Mouse (Mus musculus): ENCODE measurements around the gene Hsd3b1. TPM values are rescaled to one million over a fixed set of nuclear protein-coding genes. Genes with fewer than 3 reads are reported as not detected.
"Not testable (repeated sequence)": the region's sequence is repeated elsewhere in the genome, so short reads cannot be mapped to it uniquely, and the experiment has no call there.

Hsd3b1 gene
- polyA plus RNA-seq, 1 experiment from 2014 or later: 0.76 TPM

- H3K27ac ChIP-seq (ENCODE audit: low read depth, low read length): no peak overlapping the region
- H3K36me3 ChIP-seq (ENCODE audit: control insufficient read depth, insufficient read depth, low read length): no peaks in the 10 kb centered on the region
- no peak overlapping the region for H3K9ac ChIP-seq (ENCODE audit: low read depth, low read length)
- H3K4me3 ChIP-seq (ENCODE audit: low read depth, low read length): no peak overlapping the region
- no peaks in the 10 kb centered on the region for H3K27me3 ChIP-seq (ENCODE audit: control insufficient read depth, insufficient read depth, low read length)
- no peaks in the 10 kb centered on the region for H3K4me1 ChIP-seq (replicated peaks; ENCODE audit: control insufficient read depth, insufficient read depth, low read length)
- H3K9me3 ChIP-seq (ENCODE audit: control insufficient read depth, low read length): no peaks in the 10 kb centered on the region
- WGBS: 93% methylated on average over 1 of the region's 1 CpGs
- no peak overlapping the region for H3K4me2 ChIP-seq (replicated peaks; ENCODE audit: low read depth, low read length)
- no peak for ATAC-seq (ENCODE audit: low FRiP score)
- DNase-seq (ENCODE audit: low spot score): no peak
Measured at GRCm38 (mm10) chr3:98848898-98849297, 10.7 kb downstream of the Hsd3b1 start.

GRCm38 (mm10) chr3:98814101-98814670, 45.4 kb downstream of the Hsd3b1 start, which contains the start of gene Hsd3b6:
TSS of gene Hsd3b6 (minus strand) at chr3:98814443.
- ATAC-seq (ENCODE audit: low FRiP score) (no peak), DNase-seq (ENCODE audit: low spot score) (no peak)
- 75% methylated on average over 6 of the region's 6 CpGs for WGBS
- no peaks in the 10 kb centered on the region for H3K4me1 ChIP-seq (replicated peaks; ENCODE audit: control insufficient read depth, insufficient read depth, low read length)
- H3K9me3 ChIP-seq (ENCODE audit: control insufficient read depth, low read length): no peaks in the 10 kb centered on the region
- no peak within 1 kb of the TSS for H3K4me3 ChIP-seq (ENCODE audit: low read depth, low read length)
- no peak within 1 kb of the TSS for H3K27ac ChIP-seq (ENCODE audit: low read depth, low read length)
- no peak within 1 kb of the TSS for H3K9ac ChIP-seq (ENCODE audit: low read depth, low read length)
- no peaks in the 10 kb centered on the region for H3K27me3 ChIP-seq (ENCODE audit: control insufficient read depth, insufficient read depth, low read length)
- no peaks in the 10 kb centered on the region for H3K36me3 ChIP-seq (ENCODE audit: control insufficient read depth, insufficient read depth, low read length)
- H3K4me2 ChIP-seq (replicated peaks; ENCODE audit: low read depth, low read length): no peak within 1 kb of the TSS

GRCm38 (mm10) chr3:98812653-98813052, 46.9 kb downstream of the Hsd3b1 start:
- not testable (repeated sequence) for H3K4me2 ChIP-seq (replicated peaks; ENCODE audit: low read depth, low read length); H3K9ac ChIP-seq (ENCODE audit: low read depth, low read length); ATAC-seq (ENCODE audit: low FRiP score); H3K4me1 ChIP-seq (replicated peaks; ENCODE audit: control insufficient read depth, insufficient read depth, low read length); H3K4me3 ChIP-seq (ENCODE audit: low read depth, low read length); H3K9me3 ChIP-seq (ENCODE audit: control insufficient read depth, low read length); H3K36me3 ChIP-seq (ENCODE audit: control insufficient read depth, insufficient read depth, low read length); H3K27ac ChIP-seq (ENCODE audit: low read depth, low read length); H3K27me3 ChIP-seq (ENCODE audit: control insufficient read depth, insufficient read depth, low read length); DNase-seq (ENCODE audit: low spot score)
- 88% methylated on average over 5 of the region's 6 CpGs for WGBS

- not testable (repeated sequence) for H3K4me1 ChIP-seq (replicated peaks; ENCODE audit: control insufficient read depth, insufficient read depth, low read length); H3K4me2 ChIP-seq (replicated peaks; ENCODE audit: low read depth, low read length); H3K36me3 ChIP-seq (ENCODE audit: control insufficient read depth, insufficient read depth, low read length); ATAC-seq (ENCODE audit: low FRiP score); DNase-seq (ENCODE audit: low spot score); H3K27me3 ChIP-seq (ENCODE audit: control insufficient read depth, insufficient read depth, low read length); H3K27ac ChIP-seq (ENCODE audit: low read depth, low read length); H3K9ac ChIP-seq (ENCODE audit: low read depth, low read length); H3K9me3 ChIP-seq (ENCODE audit: control insufficient read depth, low read length); H3K4me3 ChIP-seq (ENCODE audit: low read depth, low read length)
- WGBS: 64% methylated on average over 3 of the region's 3 CpGs
Measured at GRCm38 (mm10) chr3:98805032-98805431, 54.6 kb downstream of the Hsd3b1 start.

Other genes starting within 250 kb of the Hsd3b1 start
- not detected in 2 replicates for gene Hsd3b5, start 229.5 kb downstream of the Hsd3b1 start, polyA plus RNA-seq (2014; fragmentation: Nextera tagmentation; extraction: Ambion mirVana)
- 0.08 TPM in 1 of 2 replicates, not detected in the other for gene Hsd3b2, start 135.3 kb downstream of the Hsd3b1 start, polyA plus RNA-seq (2014; fragmentation: Nextera tagmentation; extraction: Ambion mirVana)
- gene Hsd3b3, start 96.7 kb downstream of the Hsd3b1 start, polyA plus RNA-seq (2014; fragmentation: Nextera tagmentation; extraction: Ambion mirVana): not detected in 2 replicates
- 17.9 and 19.1 TPM in 2 replicates for gene Hsd3b6, start 45.4 kb downstream of the Hsd3b1 start, polyA plus RNA-seq (2014; fragmentation: Nextera tagmentation; extraction: Ambion mirVana)
- not detected in 2 replicates for gene Hao2, start 33.4 kb upstream of the Hsd3b1 start, polyA plus RNA-seq (2014; fragmentation: Nextera tagmentation; extraction: Ambion mirVana)

Data from hindbrain, embryonic 11.5 days (tissue).